Mouse (Mus musculus): ENCODE results near the gene Sh3gl3. TPM values are rescaled to one million over a fixed set of nuclear protein-coding genes. Genes with fewer than 3 reads are reported as not detected.

Gene Sh3gl3
- polyA plus RNA-seq, 1 experiment from 2014 or later, result 10.7 TPM

- Histone ChIP-seq H3K27me3 (ENCODE audit: insufficient read depth, poor library complexity, severe bottlenecking) (no peaks in the 10 kb centered on the region), H3K4me3 (no peak overlapping the region), H3K36me3 (no peaks in the 10 kb centered on the region), H3K9me3 (no peaks in the 10 kb centered on the region), H3K4me1 (replicated peaks) (no peaks in the 10 kb centered on the region), H3K27ac (no peak overlapping the region)
- 58% methylated on average over 19 of the region's 19 CpGs for WGBS
- DNase-seq (ENCODE audit: low spot score), result peak; percentile 63
Measured at GRCm38 (mm10) chr7:82274011-82274709, 100.5 kb downstream of the Sh3gl3 start.

- H3K36me3 ChIP-seq, result no peaks in the 10 kb centered on the region
- H3K9me3 ChIP-seq, result no peaks in the 10 kb centered on the region
- no peaks in the 10 kb centered on the region for H3K27me3 ChIP-seq (ENCODE audit: insufficient read depth, poor library complexity, severe bottlenecking)
- H3K4me3 ChIP-seq, result no peak overlapping the region
- H3K27ac ChIP-seq, result no peak overlapping the region
- DNase-seq (ENCODE audit: low spot score), result no peak
- no peaks in the 10 kb centered on the region for H3K4me1 ChIP-seq (replicated peaks)
- WGBS, result 92% methylated on average over 5 of the region's 5 CpGs
Measured at GRCm38 (mm10) chr7:82274975-82275374, 101.3 kb downstream of the Sh3gl3 start.

GRCm38 (mm10) chr7:82275529-82276204 is 102.0 kb downstream of the Sh3gl3 start:
- no peak for DNase-seq (ENCODE audit: low spot score)
- H3K9me3 ChIP-seq, result no peaks in the 10 kb centered on the region
- WGBS, result 78% methylated on average over 18 of the region's 18 CpGs
- no peaks in the 10 kb centered on the region for H3K4me1 ChIP-seq (replicated peaks)
- no peak overlapping the region for H3K27ac ChIP-seq
- no peaks in the 10 kb centered on the region for H3K27me3 ChIP-seq (ENCODE audit: insufficient read depth, poor library complexity, severe bottlenecking)
- no peaks in the 10 kb centered on the region for H3K36me3 ChIP-seq
- no peak overlapping the region for H3K4me3 ChIP-seq

- WGBS, result 92% methylated on average over 8 of the region's 8 CpGs
- Histone ChIP-seq H3K27ac (no peak overlapping the region), H3K27me3 (ENCODE audit: insufficient read depth, poor library complexity, severe bottlenecking) (no peaks in the 10 kb centered on the region), H3K36me3 (no peaks in the 10 kb centered on the region), H3K4me3 (no peak overlapping the region), H3K9me3 (no peaks in the 10 kb centered on the region), H3K4me1 (replicated peaks) (no peaks in the 10 kb centered on the region)
- no peak for DNase-seq (ENCODE audit: low spot score)
Measured at GRCm38 (mm10) chr7:82282011-82282410, 108.4 kb downstream of the Sh3gl3 start.

- Histone ChIP-seq H3K4me3 (no peak overlapping the region), H3K4me1 (replicated peaks) (no peaks in the 10 kb centered on the region), H3K27ac (no peak overlapping the region), H3K36me3 (no peaks in the 10 kb centered on the region), H3K9me3 (0 out of 2 replicates have a peak, but pooled peaks cover 2% of the 10 kb centered on the region), H3K27me3 (ENCODE audit: insufficient read depth, poor library complexity, severe bottlenecking) (no peaks in the 10 kb centered on the region)
- no peak for DNase-seq (ENCODE audit: low spot score)
- WGBS, result 86% methylated on average over 13 of the region's 13 CpGs
Measured at GRCm38 (mm10) chr7:82282464-82282863, 108.8 kb downstream of the Sh3gl3 start.

- no peaks in the 10 kb centered on the region for H3K36me3 ChIP-seq
- no peak for DNase-seq (ENCODE audit: low spot score)
- WGBS, result 94% methylated on average over 2 of the region's 2 CpGs
- no peaks in the 10 kb centered on the region for H3K27me3 ChIP-seq (ENCODE audit: insufficient read depth, poor library complexity, severe bottlenecking)
- H3K4me1 ChIP-seq (replicated peaks), result no peaks in the 10 kb centered on the region
- 0 out of 2 replicates have a peak, but pooled peaks cover 5% of the 10 kb centered on the region for H3K9me3 ChIP-seq
- H3K4me3 ChIP-seq, result no peak overlapping the region
- no peak overlapping the region for H3K27ac ChIP-seq
Measured at GRCm38 (mm10) chr7:82287242-82287641, 113.6 kb downstream of the Sh3gl3 start.

GRCm38 (mm10) chr7:82293441-82293840 is 119.8 kb downstream of the Sh3gl3 start:
- 80% methylated on average over 7 of the region's 7 CpGs for WGBS
- no peak for DNase-seq (ENCODE audit: low spot score)
- Histone ChIP-seq H3K4me1 (replicated peaks) (no peaks in the 10 kb centered on the region), H3K27ac (no peak overlapping the region), H3K36me3 (no peaks in the 10 kb centered on the region), H3K9me3 (no peaks in the 10 kb centered on the region), H3K4me3 (no peak overlapping the region), H3K27me3 (ENCODE audit: insufficient read depth, poor library complexity, severe bottlenecking) (no peaks in the 10 kb centered on the region)

GRCm38 (mm10) chr7:82294083-82294482 is 120.4 kb downstream of the Sh3gl3 start:
- H3K27me3 ChIP-seq (ENCODE audit: insufficient read depth, poor library complexity, severe bottlenecking), result no peaks in the 10 kb centered on the region
- WGBS, result 87% methylated on average over 10 of the region's 10 CpGs
- no peak overlapping the region for H3K4me3 ChIP-seq
- H3K36me3 ChIP-seq, result no peaks in the 10 kb centered on the region
- DNase-seq (ENCODE audit: low spot score), result no peak
- H3K27ac ChIP-seq, result no peak overlapping the region
- H3K4me1 ChIP-seq (replicated peaks), result no peaks in the 10 kb centered on the region
- no peaks in the 10 kb centered on the region for H3K9me3 ChIP-seq

GRCm38 (mm10) chr7:82294611-82295010 is 121.0 kb downstream of the Sh3gl3 start:
- Histone ChIP-seq H3K27ac (no peak overlapping the region), H3K4me1 (replicated peaks) (no peaks in the 10 kb centered on the region), H3K9me3 (no peaks in the 10 kb centered on the region), H3K36me3 (no peaks in the 10 kb centered on the region), H3K4me3 (no peak overlapping the region), H3K27me3 (ENCODE audit: insufficient read depth, poor library complexity, severe bottlenecking) (no peaks in the 10 kb centered on the region)
- no peak for DNase-seq (ENCODE audit: low spot score)
- 86% methylated on average over 2 of the region's 2 CpGs for WGBS

- Histone ChIP-seq H3K4me3 (no peak overlapping the region), H3K9me3 (no peaks in the 10 kb centered on the region), H3K27ac (no peak overlapping the region), H3K36me3 (no peaks in the 10 kb centered on the region), H3K27me3 (ENCODE audit: insufficient read depth, poor library complexity, severe bottlenecking) (no peaks in the 10 kb centered on the region), H3K4me1 (replicated peaks) (peaks cover 4% of the 10 kb centered on the region; the same call in 1 of the 2 replicates)
- no peak for DNase-seq (ENCODE audit: low spot score)
- WGBS, result 72% methylated on average over 4 of the region's 4 CpGs
Measured at GRCm38 (mm10) chr7:82308398-82308797, 134.8 kb downstream of the Sh3gl3 start.

GRCm38 (mm10) chr7:82318515-82318914 is 144.9 kb downstream of the Sh3gl3 start:
- peaks cover 13% of the 10 kb centered on the region for H3K4me1 ChIP-seq (replicated peaks)
- WGBS, result 87% methylated on average over 12 of the region's 12 CpGs
- no peaks in the 10 kb centered on the region for H3K9me3 ChIP-seq
- no peaks in the 10 kb centered on the region for H3K36me3 ChIP-seq
- no peak overlapping the region for H3K27ac ChIP-seq
- no peak overlapping the region for H3K4me3 ChIP-seq
- no peaks in the 10 kb centered on the region for H3K27me3 ChIP-seq (ENCODE audit: insufficient read depth, poor library complexity, severe bottlenecking)
- DNase-seq (ENCODE audit: low spot score), result no peak

GRCm38 (mm10) chr7:82326616-82327015 is 153.0 kb downstream of the Sh3gl3 start:
- Histone ChIP-seq H3K27me3 (ENCODE audit: insufficient read depth, poor library complexity, severe bottlenecking) (peaks cover 3% of the 10 kb centered on the region; the same call in 1 of the 2 replicates), H3K36me3 (no peaks in the 10 kb centered on the region), H3K4me1 (replicated peaks) (no peaks in the 10 kb centered on the region), H3K27ac (no peak overlapping the region), H3K9me3 (no peaks in the 10 kb centered on the region), H3K4me3 (no peak overlapping the region)
- 72% methylated on average over 1 of the region's 1 CpGs for WGBS
- DNase-seq (ENCODE audit: low spot score), result no peak

- DNase-seq (ENCODE audit: low spot score), result no peak
- H3K27ac ChIP-seq, result no peak overlapping the region
- WGBS, result 70% methylated on average over 4 of the region's 4 CpGs
Measured at GRCm38 (mm10) chr7:82327201-82327600, 153.6 kb downstream of the Sh3gl3 start.

More at GRCm38 (mm10) chr7:82327201-82327600, 153.6 kb downstream of the Sh3gl3 start:
- peaks cover 3% of the 10 kb centered on the region; the same call in 1 of the 2 replicates for H3K27me3 ChIP-seq (ENCODE audit: insufficient read depth, poor library complexity, severe bottlenecking)
- no peaks in the 10 kb centered on the region for H3K9me3 ChIP-seq
- no peaks in the 10 kb centered on the region for H3K36me3 ChIP-seq
- H3K4me3 ChIP-seq, result no peak overlapping the region
- no peaks in the 10 kb centered on the region for H3K4me1 ChIP-seq (replicated peaks)
